Mouse (Mus musculus): ENCODE data around the gene Eif2ak3. TPM values are rescaled to one million over a fixed set of nuclear protein-coding genes. Genes with fewer than 3 reads are reported as not detected.
A peak's percentile ranks its signal among the peaks of the same experiment; 100 is the strongest.

The Eif2ak3 gene
- total RNA-seq, 2 experiments from 2014 or later = 4.1 to 4.9 TPM

DNA sequence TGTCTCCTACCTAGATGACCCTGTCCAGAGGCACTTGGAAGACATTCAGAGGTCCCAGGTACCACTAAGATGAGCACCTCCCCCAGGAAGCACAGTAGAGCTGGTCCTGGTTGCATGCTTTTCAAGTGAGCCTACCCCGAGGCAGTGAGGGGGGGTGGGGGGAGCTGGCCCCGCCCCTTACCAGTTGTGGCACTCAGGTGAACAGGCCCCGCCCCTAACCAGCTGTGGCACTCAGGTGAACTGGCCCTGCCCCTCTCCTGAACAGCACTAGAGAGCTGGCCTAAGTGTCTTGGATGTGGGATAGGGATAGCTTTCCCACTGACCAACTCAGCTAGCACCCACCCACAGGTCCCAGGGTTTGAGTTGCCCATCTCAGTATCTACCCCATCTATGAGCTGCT is 5.8 kb upstream of the Eif2ak3 start:
- intact Hi-C loops (cut with DNase I) = no loop called here
- Histone ChIP-seq H3K4me3 (no peak overlapping the region), H3K27ac (no peak overlapping the region)
- no peak for DNase-seq
- no peak for TF ChIP-seq CTCF (IDR thresholded peaks at IDR 0.05)

DNA sequence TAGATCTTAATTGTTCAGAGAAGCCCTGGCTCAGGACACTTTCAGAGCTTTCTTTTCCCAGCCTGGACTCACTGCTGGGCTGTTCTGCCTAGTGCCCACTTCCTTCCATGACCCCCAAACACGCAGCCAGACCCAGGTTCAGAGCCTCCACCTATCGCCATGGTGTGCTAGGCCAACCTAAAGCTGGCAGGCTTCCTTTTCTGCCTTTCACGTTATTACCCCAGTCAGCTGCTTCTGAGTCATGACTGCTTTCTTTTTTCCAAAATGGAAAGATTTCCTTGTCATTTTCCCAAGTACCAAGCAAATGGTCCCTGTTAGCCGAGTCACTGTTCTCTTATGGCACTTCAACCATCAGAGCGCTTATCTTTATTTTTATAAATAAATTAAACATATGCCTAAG is 4.0 kb upstream of the Eif2ak3 start:
- DNase-seq = no peak
- intact Hi-C loops (cut with DNase I) = loop anchor here (5.0 to 10.0 kb wide), 2 partner anchors 33 to 985 kb away; partner anchors contain the start of gene Mrpl35
- TF ChIP-seq CTCF (IDR thresholded peaks at IDR 0.05) = no peak
- H3K27ac ChIP-seq = no peak overlapping the region
- no peak overlapping the region for H3K4me3 ChIP-seq

GRCm38 (mm10) chr6:70842991-70843390 is 1.3 kb upstream of the Eif2ak3 start:
- no peak for TF ChIP-seq CTCF (IDR thresholded peaks at IDR 0.05)
- Histone ChIP-seq H3K27ac (peak overlapping the region; percentile 93), H3K4me3 (peak overlapping the region; percentile 76)
- DNase-seq = no peak
- intact Hi-C loops (cut with DNase I) = loop anchor here (5.0 to 10.0 kb wide), 2 partner anchors 36 to 982 kb away; partner anchors contain the start of gene Mrpl35

DNA sequence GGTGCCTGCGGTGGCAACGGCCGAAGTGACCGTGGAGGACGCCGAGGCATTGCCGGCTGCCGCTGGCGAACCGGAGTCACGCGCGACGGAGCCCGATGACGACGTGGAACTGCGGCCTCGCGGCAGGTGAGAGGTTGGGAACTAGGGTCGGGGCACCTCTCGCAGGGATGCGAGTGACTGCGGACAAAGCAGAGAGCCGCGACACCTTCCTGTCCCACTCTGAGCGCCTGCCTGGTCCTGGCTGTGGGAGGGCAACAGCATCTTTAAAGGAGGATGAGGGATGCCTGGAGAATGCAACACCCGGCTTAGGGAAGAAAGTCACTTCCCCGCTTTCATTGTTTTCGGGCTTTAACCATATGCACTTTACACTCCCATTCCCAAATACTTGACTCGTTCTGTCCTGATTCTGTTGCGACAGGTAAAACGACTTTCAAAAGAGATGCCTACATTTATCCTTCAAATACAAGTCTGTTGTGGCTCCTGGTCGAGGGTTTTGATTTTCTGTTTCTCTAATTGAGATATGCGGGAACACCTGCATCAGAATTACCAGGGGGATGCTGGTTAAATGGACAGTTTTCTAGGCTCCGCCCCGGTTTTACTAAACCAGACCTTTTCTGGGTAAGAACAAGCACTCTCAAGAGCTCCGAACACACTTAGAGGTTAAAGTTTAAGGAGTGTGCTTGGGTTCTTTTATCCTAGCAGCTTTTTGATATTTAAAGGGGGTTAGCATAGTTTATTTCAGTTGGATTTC is 756 bp downstream of the Eif2ak3 start:
- no peak for TF ChIP-seq CTCF (IDR thresholded peaks at IDR 0.05)
- intact Hi-C loops (cut with DNase I) = loop anchor here (5.0 to 10.0 kb wide), 2 partner anchors 38 to 980 kb away; partner anchors contain the start of gene Mrpl35

GRCm38 (mm10) chr6:70847386-70847785 is 3.1 kb downstream of the Eif2ak3 start:
- intact Hi-C loops (cut with DNase I) = loop anchor here (10.0 kb wide), 1 partner anchor 977 kb away; the partner anchor contains the start of gene Mrpl35
- H3K4me3 ChIP-seq = peak overlapping the region; percentile 13
- no peak for TF ChIP-seq CTCF (IDR thresholded peaks at IDR 0.05)
- peak overlapping the region; percentile 46; the same call in 1 of the 2 replicates for H3K27ac ChIP-seq
- no peak for DNase-seq

More for the DNA sequence above, 756 bp downstream of the Eif2ak3 start:
- DNase-seq = peak; percentile 58
- Histone ChIP-seq H3K4me3 (peak overlapping the region; percentile 98), H3K27ac (peak overlapping the region; percentile 91)

DNA sequence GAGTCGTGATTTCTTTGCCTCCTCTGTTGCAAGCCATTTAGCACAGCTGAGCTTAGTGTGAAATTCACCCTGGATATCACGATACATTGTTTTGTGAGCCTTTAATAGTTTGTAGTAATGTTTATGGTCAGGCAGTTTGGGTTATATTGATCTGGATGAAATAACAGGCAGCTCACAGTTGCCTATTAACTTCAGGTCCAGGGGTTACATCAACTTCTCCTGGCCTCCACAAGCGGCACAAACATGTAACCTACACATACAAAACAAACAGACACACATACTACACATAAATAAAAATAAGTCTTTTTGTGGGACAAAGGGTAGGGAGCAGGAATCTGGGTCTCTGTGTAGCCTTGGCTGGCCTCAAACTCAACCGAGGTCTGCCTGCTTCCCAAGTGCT is 9.1 kb downstream of the Eif2ak3 start:
- no peak overlapping the region for H3K4me3 ChIP-seq
- no peak for TF ChIP-seq CTCF (IDR thresholded peaks at IDR 0.05)
- DNase-seq = no peak
- intact Hi-C loops (cut with DNase I) = no loop called here
- no peak overlapping the region for H3K27ac ChIP-seq

- no peak for DNase-seq
- no peak overlapping the region for H3K4me3 ChIP-seq
- H3K27ac ChIP-seq = no peak overlapping the region
- TF ChIP-seq CTCF (IDR thresholded peaks at IDR 0.05) = no peak
- intact Hi-C loops (cut with DNase I) = no loop called here
These were observed 11.4 kb downstream of the Eif2ak3 start for GRCm38 (mm10) chr6:70855529-70856309.

DNA sequence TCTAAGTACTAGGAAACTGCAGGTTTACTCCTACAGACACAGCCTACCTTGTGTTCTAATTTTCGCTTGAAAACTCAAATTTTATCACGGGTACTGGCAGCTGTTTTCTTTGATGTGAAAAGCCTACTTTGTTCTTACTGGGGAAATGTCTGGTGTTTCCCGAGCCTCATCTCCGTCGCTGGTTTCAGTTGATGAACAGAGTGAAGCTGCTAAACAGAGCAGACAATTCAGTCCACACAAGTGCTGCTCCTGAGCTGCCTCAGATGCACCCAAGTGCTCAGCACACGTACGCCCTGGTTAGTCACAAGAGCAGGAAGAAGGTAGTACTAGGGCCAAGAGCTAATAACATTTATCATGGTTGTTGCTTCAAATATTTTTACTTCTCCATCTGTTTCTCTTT is 18.4 kb downstream of the Eif2ak3 start:
- Histone ChIP-seq H3K27ac (no peak overlapping the region), H3K4me3 (no peak overlapping the region)
- DNase-seq = no peak
- TF ChIP-seq CTCF (IDR thresholded peaks at IDR 0.05) = no peak
- intact Hi-C loops (cut with DNase I) = loop anchor here (5.0 kb wide), 1 partner anchor 40 kb away; no protein-coding TSS in a partner anchor

DNA sequence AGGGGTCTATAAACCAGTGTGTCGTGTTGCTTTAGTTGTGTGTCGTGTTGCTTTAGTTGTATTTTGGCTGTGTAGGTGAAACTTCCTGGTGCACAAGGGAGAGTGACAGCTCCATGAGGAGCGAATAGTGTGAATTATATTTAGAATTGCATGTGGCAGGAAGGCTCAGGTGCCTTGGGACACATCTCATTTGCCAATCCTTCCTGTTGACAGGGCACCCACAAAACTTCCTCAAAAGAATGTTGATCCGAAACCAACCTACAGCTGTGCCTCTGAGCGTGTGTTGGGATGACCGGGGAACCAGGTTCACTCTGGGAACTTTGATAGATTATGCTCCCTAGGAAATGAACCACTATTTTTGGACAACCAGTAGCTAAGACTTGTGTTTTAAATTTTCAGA is 20.0 kb downstream of the Eif2ak3 start:
- no peak for TF ChIP-seq CTCF (IDR thresholded peaks at IDR 0.05)
- H3K4me3 ChIP-seq = no peak overlapping the region
- DNase-seq = no peak
- no peak overlapping the region for H3K27ac ChIP-seq
- intact Hi-C loops (cut with DNase I) = loop anchor here (5.0 kb wide), 1 partner anchor 42 kb away; no protein-coding TSS in a partner anchor

DNA sequence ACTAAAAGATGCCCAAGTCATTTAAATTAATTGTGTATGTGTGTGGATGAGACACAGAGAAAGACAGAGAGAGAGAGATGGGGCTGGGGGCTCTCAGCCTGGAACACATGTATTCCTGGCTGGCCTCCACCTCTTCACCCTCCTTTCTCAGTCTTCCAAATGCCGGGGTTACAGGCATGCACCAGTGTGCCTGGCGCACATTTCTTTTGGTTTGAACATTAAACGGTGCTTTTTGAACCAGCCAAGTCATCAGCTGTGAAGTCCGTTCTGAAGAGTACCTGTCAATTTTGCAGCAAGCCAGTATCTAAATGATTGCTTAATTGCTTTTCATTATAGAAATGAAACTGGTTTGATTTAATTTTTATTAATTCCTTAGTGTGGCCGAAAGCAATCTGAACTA is 22.4 kb downstream of the Eif2ak3 start:
- DNase-seq = no peak
- intact Hi-C loops (cut with DNase I) = no loop called here
- no peak overlapping the region for H3K27ac ChIP-seq
- no peak overlapping the region for H3K4me3 ChIP-seq
- no peak for TF ChIP-seq CTCF (IDR thresholded peaks at IDR 0.05)

GRCm38 (mm10) chr6:70867297-70867696 is 23.0 kb downstream of the Eif2ak3 start:
- Histone ChIP-seq H3K4me3 (no peak overlapping the region), H3K27ac (no peak overlapping the region)
- intact Hi-C loops (cut with DNase I) = no loop called here
- DNase-seq = no peak
- TF ChIP-seq CTCF (IDR thresholded peaks at IDR 0.05) = no peak

- no peak overlapping the region for H3K4me3 ChIP-seq
- H3K27ac ChIP-seq = no peak overlapping the region
- TF ChIP-seq CTCF (IDR thresholded peaks at IDR 0.05) = no peak
- intact Hi-C loops (cut with DNase I) = no loop called here
- no peak for DNase-seq
These were observed 27.2 kb downstream of the Eif2ak3 start for GRCm38 (mm10) chr6:70871511-70871980.

- no peak overlapping the region for H3K27ac ChIP-seq
These were observed 27.8 kb downstream of the Eif2ak3 start for GRCm38 (mm10) chr6:70872128-70872527.

More at GRCm38 (mm10) chr6:70872128-70872527, 27.8 kb downstream of the Eif2ak3 start:
- intact Hi-C loops (cut with DNase I) = no loop called here
- H3K4me3 ChIP-seq = no peak overlapping the region
- TF ChIP-seq CTCF (IDR thresholded peaks at IDR 0.05) = no peak
- no peak for DNase-seq
